Mouse (Mus musculus) erythroblast, embryonic 14.5 days (primary cell): ENCODE measurements around the gene Pik3c2g. TPM values are rescaled to one million over a fixed set of nuclear protein-coding genes. Genes with fewer than 3 reads are reported as not detected.

Source experiments
- H3K27me3 ChIP-seq: 2 replicates; pipeline ENCODE4 v1.6.1; 2012; ENCODE audit warnings: inconsistent platforms; ENCODE audit not compliant: control insufficient read depth
- H3K36me3 ChIP-seq: 2 replicates; pipeline ENCODE4 v1.6.1; 2012; ENCODE audit warnings: mild to moderate bottlenecking, inconsistent platforms; ENCODE audit not compliant: control insufficient read depth
- H3K4me1 ChIP-seq: 2 replicates; pipeline ENCODE4 v1.6.1; 2012; ENCODE audit warnings: inconsistent platforms; ENCODE audit not compliant: control insufficient read depth
- H3K4me3 ChIP-seq: replicated peaks from 2 replicates; pipeline ENCODE3; 2012; ENCODE audit warnings: moderate library complexity, mild to moderate bottlenecking, inconsistent platforms
- H3K9me3 ChIP-seq: 2 replicates; pipeline ENCODE4 v1.6.1; 2012; ENCODE audit warnings: low read length, inconsistent platforms, mixed read lengths; ENCODE audit not compliant: control insufficient read depth
- GATA1 ChIP-seq: IDR thresholded peaks from 2 replicates; pipeline ENCODE4 v1.6.1; 2012; ENCODE audit warnings: low read length, inconsistent platforms, mixed read lengths
- TAL1 ChIP-seq: IDR thresholded peaks from 3 replicates; pipeline ENCODE4 v1.6.1; 2012; ENCODE audit warnings: low read length, inconsistent platforms, mixed read lengths
- polyA plus RNA-seq: library from polyadenylated mRNA; stranded (reverse); fragments of >175 nt; gene quantifications from 2 replicates; pipeline ENCODE4 v1.2.3, GENCODE M21; 2012

The Pik3c2g gene
- polyA plus RNA-seq, 1 experiment, result not detected

DNA sequence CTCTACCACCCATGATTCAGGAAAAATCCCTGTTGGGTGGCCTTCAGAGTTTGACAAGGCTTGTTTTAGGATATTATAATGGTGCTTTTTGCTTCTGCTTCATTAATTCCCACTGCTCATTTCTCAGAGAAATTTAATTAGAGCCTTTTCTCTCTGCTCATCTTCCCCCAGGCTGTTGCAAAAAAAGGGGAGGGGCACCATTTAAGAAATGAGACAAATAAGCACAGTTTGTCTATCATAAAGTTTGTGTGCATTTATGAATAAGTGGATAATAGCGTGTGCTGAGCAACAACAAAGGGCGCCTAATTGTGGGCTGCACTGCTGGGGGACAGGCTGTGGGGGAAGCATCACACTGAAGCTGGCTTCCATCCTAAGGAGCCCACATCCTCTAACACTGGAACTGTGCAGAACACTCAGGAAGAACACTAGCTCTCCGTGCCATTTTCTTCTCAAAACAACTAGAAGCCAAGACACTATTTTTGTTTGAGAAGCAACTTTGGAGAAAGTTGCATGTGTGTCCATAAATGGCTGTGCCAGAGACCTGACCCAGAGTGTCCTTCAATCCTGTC is 131.5 kb downstream of the Pik3c2g start:
- Histone ChIP-seq H3K4me1 (no peaks in the 10 kb centered on the region), H3K4me3 (no peak overlapping the region), H3K27me3 (no peaks in the 10 kb centered on the region; the same call in 1 of the 2 replicates), H3K36me3 (no peaks in the 10 kb centered on the region), H3K9me3 (peaks cover 15% of the 10 kb centered on the region)
- TF ChIP-seq TAL1 (no peak), GATA1 (no peak)

DNA sequence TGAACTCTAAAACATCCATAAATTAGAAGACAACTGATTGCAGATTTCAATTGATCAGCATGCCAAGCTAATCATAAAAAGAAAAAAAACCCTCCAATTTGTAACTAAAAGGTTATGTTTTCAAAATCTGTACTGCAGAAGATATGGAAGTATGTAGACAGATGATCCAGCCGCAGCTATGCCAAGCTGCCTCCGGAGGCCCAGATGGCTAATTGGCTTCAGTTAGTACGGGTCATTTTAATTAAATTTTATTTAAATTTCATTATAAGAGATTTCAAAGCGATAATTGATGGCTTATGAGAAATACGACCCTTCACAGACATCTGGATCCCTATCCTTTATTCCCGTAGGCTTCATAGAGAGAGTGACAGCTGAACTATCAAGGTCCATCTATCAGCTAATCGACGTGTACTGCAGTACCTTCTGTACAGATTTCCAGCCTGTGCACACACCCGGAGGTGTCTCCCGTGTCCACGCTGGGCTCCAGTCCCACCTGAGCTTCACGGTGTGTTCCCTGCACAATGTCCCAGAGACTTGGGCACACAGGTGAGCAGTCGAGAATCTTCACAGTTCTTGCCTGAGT is 132.7 kb downstream of the Pik3c2g start:
- Histone ChIP-seq H3K27me3 (no peaks in the 10 kb centered on the region; the same call in 1 of the 2 replicates), H3K9me3 (peaks cover 15% of the 10 kb centered on the region), H3K36me3 (no peaks in the 10 kb centered on the region), H3K4me1 (no peaks in the 10 kb centered on the region), H3K4me3 (no peak overlapping the region)
- TF ChIP-seq TAL1 (no peak), GATA1 (no peak)

DNA sequence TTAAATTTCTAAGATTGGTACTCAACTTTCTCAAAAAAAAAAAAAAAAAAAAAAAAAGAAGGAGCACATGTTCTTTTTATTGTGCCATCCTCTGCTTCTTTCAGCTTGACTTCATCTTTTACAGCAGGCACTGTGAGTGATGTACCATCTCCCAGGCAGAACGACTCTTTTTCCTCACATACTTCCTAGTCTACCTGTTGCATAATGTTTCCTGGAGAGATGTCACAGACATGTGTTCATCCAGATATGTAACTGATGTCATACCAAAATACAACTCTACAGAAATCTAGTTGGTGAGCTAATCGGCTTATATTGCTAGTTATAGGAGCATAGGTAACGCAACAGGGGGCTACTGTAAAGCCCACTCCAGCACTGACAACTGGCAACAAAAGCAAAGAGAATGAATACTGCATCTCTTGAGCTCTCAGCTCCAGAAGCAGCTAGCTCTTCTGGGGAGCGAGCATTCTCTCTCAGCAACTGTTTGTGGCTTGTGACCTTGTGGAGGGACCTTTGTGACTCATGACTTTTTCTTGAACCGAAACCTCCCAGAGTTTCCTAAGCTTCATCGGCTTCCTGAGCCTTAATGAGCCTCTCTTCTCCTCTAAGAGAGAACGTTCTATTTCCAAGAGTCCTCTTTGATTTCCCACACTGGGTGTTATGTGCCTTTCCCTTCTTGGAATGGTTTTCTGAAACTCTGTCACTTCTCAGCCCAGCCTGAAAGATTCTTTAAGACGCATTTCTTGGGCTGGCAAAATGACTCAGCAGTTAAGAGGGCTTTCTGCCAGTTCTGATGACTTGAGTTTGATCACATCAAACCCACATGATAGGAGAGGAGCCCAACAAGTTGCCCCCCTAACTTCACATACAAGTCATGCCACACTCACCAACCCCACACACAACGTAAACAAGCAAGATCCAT is 148.9 kb downstream of the Pik3c2g start:
- no peaks in the 10 kb centered on the region for H3K27me3 ChIP-seq
- H3K4me1 ChIP-seq, result no peaks in the 10 kb centered on the region
- TF ChIP-seq TAL1 (no peak), GATA1 (no peak)
- no peaks in the 10 kb centered on the region for H3K36me3 ChIP-seq
- peaks cover 15% of the 10 kb centered on the region for H3K9me3 ChIP-seq
- H3K4me3 ChIP-seq, result no peak overlapping the region

DNA sequence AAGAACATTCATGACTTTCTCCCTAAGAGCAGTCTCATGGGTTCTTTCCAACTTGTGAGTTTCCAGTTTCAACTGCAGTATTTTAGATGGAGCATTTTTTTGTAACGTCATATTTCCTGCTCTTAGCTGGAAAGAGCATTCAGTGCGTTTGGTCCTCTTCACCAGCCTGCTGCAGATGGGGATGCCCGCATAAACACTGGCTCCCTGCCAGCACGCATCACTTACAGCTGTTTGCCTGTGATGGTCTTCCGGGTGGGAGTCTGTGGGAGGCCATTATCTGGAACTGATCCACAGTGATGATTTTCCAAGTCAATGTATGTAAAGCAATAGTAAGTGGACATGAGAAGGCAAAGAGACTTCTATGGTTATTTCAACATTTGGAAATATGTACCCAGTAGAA is 151.3 kb downstream of the Pik3c2g start:
- Histone ChIP-seq H3K9me3 (peaks cover 23% of the 10 kb centered on the region), H3K4me1 (no peaks in the 10 kb centered on the region), H3K36me3 (no peaks in the 10 kb centered on the region; the same call in 1 of the 2 replicates), H3K27me3 (no peaks in the 10 kb centered on the region), H3K4me3 (no peak overlapping the region)
- TF ChIP-seq GATA1 (no peak), TAL1 (no peak)

DNA sequence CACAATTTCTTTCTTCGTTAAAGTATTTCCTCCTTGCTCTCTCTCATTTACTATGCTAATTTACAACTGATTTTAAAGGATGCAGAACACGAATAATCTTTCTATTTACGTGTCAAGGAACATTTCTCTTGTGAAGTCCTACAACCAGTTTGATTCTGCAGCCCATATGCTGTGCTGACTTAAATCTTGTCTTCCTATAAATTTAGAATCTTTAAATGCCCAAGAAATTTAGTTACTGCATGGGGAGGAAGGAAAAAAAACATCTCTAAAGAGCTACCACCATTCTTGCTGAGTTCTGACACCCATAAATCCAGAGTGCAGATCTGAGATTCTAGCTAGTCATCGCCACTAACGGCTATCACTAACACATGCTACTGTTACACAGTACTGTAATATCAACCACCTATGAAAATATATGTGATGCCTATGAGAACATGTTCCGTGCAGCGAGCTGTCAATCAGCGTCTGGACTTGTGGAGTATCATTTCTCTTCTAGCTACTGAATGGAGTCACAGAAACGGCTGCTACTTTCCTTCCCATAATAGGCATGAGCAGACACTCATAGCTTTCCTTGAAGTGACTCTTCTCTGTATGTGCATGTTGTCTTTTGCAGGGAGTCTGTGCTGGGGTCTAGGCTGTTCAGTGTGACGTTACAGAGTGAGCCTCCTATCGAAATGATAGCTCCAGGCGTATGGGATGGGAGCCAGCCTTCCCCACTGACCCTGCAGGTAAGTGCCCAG is 155.8 kb downstream of the Pik3c2g start:
- H3K4me3 ChIP-seq, result no peak overlapping the region
- H3K4me1 ChIP-seq, result no peaks in the 10 kb centered on the region
- TF ChIP-seq GATA1 (no peak), TAL1 (no peak)
- no peaks in the 10 kb centered on the region; the same call in 1 of the 2 replicates for H3K36me3 ChIP-seq
- no peaks in the 10 kb centered on the region for H3K27me3 ChIP-seq
- H3K9me3 ChIP-seq, result peaks cover 38% of the 10 kb centered on the region

DNA sequence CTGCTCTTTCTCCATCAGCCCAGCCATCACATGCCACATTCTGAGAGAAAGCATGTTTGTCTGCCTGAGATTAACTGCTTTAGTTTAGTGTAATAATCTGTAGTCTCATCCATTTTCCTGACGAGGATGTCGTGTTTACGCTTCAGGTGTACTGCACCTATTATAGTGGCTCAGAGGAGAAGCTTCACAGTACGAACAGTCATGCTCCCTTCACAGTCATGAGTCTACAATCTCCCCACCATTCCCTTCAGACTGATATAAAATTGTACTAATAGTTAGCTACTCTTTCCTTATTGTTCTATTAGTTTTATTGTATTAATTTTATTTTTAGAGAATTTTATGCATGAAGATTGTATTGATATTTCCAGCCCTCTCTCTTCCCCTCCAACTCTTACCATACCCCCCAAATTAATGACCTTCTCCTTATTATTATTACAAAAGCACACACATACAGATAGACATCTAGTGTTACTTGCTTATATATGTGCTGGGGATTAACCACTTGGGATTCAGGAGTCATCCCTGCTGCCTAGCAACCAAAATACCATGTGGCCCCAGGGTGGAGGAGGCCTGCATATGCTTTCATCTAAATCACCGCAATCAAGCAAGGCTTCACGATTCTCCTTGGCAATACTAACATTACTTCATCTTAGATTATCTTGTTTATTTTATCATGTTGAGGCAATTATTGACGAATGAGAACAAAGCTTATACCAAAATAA is 159.9 kb downstream of the Pik3c2g start:
- Histone ChIP-seq H3K4me3 (no peak overlapping the region), H3K27me3 (no peaks in the 10 kb centered on the region), H3K9me3 (peaks cover 26% of the 10 kb centered on the region), H3K36me3 (no peaks in the 10 kb centered on the region; the same call in 1 of the 2 replicates), H3K4me1 (no peaks in the 10 kb centered on the region)
- TF ChIP-seq TAL1 (no peak), GATA1 (no peak)

DNA sequence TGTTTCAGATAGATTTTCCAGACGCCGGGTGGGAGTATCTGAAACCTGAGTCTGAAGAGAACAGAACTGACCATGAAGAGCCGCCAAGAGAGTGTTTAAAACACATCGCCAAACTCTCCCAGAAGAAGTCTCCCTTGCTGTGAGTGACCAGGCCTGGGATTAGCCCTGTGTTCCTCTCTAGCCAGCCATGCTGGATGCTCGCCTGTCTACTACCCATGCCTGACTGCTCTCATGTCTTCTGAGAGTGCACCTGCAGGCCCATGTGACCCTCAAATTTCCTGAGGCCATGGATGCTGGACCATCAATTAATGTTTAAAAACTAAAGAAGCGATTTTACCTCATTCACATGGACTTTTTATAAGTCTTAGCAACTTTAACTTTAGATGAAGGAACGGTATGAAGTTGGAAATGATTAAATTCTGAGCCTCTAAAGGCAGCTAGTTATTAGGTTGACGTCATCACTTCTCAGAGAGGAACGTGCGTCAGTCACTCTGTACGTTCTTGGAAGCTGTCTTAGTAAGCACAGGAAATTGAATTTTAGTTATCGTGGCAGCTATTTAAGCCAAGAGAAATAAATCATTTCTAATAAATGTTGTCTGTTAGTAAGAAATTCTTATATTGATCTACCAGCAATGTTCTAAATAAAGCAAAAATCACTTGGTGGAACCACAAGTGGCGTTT is 161.2 kb downstream of the Pik3c2g start:
- H3K36me3 ChIP-seq, result no peaks in the 10 kb centered on the region; the same call in 1 of the 2 replicates
- TF ChIP-seq GATA1 (no peak), TAL1 (no peak)
- peaks cover 18% of the 10 kb centered on the region for H3K9me3 ChIP-seq
- H3K27me3 ChIP-seq, result no peaks in the 10 kb centered on the region
- no peaks in the 10 kb centered on the region for H3K4me1 ChIP-seq
- H3K4me3 ChIP-seq, result no peak overlapping the region

DNA sequence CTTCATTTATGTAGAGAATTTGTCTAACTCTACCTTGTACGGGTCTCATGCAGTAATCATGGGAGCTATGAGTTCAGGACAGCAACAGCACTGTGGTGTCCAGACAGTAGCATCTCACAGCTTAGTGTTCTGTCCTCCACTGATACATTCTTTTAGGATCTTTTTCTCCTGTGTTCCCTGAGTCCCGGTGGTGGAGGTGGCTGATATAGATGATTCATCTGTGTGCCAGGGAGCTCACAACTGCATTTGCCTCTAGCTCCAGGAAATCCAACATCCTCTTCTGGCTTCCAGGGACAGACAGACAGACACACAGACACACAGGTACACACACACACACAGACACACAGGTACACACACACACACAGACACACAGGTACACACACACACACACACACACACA is 163.6 kb downstream of the Pik3c2g start:
- Histone ChIP-seq H3K9me3 (peaks cover 9% of the 10 kb centered on the region; the same call in 1 of the 2 replicates), H3K27me3 (no peaks in the 10 kb centered on the region), H3K4me3 (no peak overlapping the region), H3K36me3 (no peaks in the 10 kb centered on the region), H3K4me1 (no peaks in the 10 kb centered on the region)
- TF ChIP-seq GATA1 (no peak), TAL1 (no peak)
